Mouse (Mus musculus) thymus, postnatal 0 days (tissue): ENCODE measurements around the gene Parvb. TPM values are rescaled to one million over a fixed set of nuclear protein-coding genes. Genes with fewer than 3 reads are reported as not detected.
A peak's percentile ranks its signal among the peaks of the same experiment; 100 is the strongest.

Experiments used
- DNase-seq: peaks from one replicate; pipeline ENCODE4 v3.0.0-alpha.2; 2015; ENCODE audit warnings: low spot score
- polyA plus RNA-seq: library from polyadenylated mRNA; unstranded; fragments of >200 nt; fragmentation: Nextera tagmentation; extraction: Ambion mirVana; gene quantifications from 2 replicates; pipeline ENCODE4 v1.2.1, GENCODE M21; 2015

Gene Parvb
- polyA plus RNA-seq, 1 experiment from 2014 or later: 3.1 TPM

DNA sequence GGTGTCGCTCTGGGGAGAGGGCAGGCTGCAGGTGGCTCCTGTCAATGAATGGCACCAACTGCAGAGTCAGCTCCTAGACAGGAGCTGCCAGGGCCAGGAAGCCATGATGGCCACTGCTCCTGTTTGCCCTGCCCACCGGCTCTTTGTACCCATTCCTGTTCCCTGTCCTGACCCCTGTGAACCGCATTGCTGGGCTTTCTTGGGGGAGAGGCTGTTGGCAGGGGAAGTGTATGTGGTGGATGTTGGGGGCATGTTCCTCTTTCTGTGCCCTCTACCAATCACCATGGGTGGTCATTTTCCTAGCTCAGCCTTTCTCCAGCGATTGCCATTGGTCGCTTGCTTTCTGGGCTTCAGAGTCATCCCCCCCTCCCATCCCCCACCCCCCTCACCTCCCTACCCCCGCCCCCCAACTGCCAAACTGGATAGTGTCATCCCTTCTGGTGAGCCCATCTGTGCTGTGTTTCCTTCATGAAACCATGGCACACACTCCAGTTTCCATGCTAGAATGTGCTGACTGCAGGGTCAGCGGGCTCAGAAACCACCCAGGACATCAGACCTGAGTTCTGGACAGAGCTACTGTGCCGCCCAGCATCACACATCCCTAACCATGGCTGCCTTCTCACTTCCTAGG lies 89.8 kb downstream of the Parvb start:
- DNase-seq: no peak

DNA sequence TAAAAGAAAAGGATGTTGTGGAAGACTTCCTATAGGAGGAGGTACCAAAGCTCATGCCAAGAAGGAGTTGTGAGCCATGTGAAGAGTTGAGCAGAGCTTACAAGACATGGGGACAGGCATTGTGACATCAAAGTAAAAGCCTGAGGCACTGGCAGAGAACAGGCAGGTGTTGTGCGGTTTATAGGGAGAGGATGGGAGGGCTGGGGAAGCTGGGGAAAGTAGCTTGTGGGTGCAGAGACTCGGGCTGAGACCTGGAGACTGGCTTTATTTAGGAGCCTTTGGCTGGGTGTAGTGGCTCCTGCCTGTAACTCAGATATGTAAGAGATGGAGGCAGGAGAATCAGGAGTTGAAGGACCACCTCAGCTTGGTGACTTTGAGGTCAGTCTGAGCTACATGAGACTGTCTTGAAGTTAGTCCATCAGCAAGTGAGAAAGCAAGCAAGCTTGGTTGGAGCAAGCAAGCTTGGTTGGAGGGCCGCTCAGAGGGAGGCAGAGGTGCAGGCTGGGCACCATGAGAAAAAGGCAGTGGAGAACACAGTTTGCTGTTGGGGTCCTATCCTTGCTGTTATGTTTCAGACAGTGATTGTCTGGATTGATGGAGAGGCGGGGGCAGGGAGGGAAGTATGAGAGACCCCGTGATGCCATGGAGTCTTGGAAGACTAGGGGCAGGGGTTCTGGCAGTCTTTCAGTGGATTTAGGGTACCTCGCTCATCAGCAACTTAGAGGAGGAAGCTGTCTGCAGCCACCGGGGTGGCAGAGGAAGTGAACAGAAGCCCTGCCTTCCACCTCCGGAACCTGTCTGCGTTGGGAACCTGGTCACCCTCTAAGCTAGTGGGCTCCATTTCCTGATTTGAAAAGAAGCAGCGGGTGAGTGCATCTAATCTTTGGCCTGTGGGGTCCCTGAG lies 92.4 kb downstream of the Parvb start, which contains the start of gene Parvg:
Gene Parvg, plus strand, starts transcription at position 61 of the 904 bp plus-strand sequence.
- peak; percentile 70 for DNase-seq

DNA sequence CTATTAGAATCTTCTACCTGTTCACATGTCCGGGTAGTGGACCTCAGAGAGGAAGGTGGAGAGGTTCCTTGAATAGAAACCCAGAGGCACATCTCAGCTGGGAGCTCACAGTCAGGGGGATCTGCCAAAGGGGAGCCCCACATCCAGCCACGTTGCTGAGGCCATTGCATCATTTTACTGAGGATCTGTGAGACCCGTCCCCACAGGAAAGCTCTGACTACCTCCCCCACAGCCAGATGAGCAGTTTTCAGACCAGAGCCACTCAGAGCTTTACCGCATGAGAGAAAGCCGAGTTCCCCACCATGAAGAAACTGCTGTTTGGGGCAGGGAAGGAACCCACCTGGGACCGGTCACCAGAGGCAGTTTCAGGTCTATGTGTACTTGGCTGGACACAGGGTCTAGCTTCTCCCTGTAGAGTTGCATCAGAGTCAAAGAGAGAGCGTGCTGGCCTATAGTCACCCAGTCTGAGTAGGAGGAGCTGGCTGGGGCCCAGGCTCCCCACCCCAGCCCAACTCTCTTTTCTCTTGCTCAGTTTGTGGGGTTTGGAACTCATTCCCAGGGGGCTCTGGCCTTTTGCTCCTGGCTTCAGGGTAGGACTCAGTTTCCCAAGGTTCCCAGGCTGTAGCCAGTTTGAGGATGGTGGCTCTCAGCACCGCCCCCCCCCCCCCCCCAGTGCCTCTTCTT lies 93.2 kb downstream of the Parvb start:
- peak; percentile 37 for DNase-seq

DNA sequence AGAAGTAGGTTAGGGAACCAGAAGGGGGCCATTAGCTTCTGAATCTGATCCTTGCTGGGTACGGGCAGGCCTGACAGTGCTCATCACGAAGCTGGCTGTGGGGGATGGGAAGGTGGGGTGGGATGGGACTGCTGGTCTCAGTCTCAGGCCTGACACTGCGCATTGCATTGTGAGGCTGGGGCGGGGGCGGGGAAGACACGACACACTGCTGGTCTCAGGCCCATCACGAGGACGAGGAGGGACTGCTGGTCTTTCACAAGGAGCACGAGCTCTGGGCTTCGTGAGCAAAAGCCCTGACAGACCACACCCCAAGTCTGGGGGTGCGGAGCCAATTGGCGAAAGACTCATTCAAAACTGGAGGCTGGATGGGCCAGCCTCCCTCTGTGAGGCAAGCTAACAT lies 93.9 kb downstream of the Parvb start:
- DNase-seq: no peak

DNA sequence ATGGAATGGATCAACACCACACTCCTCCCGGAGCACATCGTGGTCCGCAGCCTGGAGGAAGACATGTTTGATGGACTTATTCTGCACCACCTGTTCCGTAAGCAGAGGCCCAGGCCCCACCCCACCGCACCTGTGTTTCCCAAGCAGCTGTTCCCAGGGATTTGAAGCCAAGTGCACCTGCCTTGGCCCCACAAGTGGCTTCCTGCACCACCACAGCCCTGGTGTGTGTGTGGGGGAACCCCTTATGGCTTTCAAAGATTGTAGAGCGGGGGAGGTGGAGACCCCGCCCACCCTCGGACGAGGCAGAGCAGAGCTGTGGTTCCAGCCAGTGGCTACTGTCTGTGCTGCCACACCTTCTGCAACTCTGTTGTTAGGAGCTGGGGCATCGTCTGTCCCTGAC lies 97.0 kb downstream of the Parvb start:
- no peak for DNase-seq

DNA sequence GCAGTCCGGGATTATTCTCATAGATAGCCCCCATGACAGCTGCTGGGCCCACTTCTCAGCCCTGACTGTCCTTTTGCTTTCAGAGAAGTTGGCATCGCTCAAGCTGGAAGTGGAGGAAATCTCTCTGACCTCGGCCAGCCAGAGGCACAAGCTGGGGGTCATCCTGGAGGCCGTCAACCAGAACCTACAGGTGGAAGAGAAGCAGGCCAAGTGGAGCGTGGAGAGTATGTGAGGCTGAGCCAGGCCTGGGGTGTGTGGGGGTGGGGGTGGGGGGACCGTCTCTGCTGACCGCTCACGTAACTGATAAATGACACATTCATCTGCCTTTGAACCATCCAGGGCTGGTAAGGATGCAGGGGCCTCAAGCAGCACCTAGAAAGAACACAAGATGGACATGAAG lies 98.1 kb downstream of the Parvb start:
- no peak for DNase-seq

DNA sequence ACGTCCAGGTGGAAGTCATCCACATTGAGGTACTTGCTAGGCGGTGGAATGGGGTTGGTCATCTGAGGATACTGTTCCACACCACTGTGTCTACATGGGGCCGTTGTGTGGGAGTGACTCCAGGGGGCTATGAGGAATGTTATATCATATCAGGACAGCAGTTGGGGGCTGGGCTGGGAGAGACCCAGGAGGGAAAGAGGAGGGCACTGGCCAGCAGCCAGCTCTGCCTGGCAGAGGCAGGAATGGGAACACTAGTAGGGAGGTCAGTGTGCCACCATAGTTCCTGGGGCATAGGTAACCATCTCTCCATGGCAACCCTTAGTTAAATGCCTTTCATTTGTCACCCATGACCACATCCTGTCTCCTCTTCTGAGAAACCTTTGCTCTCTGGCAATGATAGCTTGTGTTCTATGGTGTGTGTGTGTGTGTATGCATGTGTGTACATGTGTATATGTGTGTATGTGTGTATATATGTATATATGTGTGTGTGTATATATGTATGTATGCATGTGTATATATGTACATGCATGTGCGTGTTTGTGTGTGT lies 99.3 kb downstream of the Parvb start:
- DNase-seq: peak; percentile 77

DNA sequence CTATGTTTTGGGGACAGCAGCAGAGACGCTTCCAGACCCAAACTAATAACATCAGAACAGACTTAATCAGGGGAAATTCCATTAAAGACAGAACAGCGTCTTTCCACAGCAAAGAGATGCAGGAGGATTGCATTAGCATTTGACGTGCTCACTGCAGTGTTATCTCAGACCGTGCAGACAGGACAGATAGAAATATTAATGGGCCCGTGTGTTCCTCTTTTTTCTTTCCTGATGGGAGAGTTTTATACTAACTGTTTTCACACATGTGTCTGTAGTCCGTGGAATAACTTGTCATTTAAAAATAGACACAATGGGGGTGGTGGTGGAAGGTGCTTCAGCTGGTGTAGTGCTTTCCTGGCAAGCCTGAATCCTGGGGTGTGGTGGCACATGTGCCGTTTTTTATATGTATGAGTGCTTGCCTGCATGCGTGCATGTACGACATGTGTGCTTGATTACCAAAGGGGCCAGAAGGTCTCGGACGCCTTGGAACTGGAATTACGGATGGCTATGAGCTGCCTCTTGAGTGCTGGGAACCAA lies 104.5 kb downstream of the Parvb start:
- no peak for DNase-seq

DNA sequence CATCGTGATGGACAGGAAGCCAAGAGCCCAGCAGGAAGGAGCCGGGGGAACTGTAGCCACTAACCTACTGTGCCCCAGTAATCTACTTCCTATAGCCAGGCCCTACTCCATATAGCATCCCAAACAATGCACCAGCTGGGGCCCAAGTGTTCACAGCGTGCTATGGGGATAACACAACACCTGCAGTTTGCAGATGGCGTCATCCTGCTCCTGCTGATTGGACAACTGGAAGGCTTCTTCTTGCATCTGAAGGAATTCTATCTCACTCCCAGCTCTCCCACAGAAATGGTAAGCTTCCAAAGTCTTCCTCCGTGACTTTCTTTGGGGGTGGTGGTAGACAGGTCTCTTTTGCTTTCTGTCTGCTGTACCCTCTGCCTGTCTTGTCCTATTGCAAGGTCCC lies 105.8 kb downstream of the Parvb start:
- no peak for DNase-seq

DNA sequence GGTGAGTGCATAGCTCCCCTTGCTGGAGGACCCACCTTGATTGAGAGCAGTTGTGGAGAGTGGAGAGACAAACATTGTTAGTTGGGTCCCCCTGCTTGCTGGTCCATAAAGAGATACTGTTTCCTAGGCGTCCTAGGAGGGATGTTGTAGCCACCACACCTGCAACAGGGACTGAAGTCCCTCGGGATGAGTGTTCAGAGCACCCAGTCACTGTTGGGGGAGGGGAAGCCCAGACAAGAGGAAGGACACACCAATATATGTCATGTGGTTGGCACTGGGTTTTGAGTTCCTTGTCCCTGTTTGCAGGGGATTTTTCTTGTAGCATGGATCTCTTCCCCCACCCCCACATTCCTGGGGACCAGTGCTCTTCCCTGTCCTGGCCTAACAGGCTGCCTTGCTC lies 109.1 kb downstream of the Parvb start:
- no peak for DNase-seq

DNA sequence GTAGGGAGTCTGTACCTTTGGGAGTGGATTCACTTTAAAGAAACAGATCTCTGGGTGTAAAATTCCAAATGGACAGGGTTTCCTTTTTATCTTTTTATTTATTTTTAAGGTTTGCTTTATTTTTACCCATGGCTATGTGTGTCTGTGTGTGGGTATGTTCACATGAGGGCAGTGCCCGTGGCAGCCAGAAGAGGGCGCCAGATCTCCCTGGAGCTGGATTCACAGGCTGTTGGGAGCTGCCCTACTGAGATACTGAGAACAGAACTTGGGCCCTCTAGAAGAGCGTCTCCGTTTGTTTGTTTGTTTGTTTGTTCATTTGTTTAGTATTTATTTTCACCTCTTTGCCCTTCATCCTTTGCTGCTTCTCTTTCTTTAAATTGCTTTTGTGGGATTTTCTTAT lies 116.9 kb downstream of the Parvb start:
- DNase-seq: no peak

DNA sequence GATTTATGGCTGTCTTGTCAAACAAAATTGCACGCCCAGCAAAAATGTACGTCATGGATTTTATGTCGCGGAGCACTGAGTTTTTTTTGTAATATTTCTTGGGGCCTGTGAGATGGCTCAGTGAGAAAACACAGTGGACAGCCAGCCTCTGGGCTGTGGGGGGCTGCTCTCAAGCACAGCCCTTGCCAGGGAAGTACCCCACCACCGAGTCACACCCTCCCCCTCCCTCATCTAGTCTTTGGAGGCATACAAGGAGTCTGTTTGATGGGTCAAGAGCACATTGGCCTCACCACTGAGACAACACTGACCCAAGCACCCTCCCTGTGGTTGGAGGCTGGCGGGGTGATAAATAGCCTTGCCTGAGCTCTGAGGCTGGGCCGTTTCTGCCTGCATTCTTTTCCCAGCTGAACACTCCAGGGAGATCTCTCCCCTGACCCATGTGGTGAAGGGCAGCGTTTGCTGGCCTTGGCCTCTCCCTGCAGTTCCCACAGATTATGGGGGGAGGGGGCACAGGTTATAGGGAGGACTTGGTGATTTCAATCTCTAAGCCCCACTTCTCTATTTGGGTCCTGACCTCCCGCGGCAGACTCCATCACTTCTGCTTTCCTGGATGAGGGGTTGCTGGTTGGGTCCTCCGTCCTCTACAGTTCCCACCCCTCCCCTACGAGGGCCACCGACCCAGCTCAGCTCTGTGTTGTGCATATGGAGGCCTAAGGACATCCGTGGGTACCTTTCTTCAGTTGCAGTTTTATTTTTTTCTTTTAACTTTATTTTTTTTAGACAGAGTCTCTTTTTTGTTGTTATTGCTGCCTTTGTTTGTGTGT lies 118.3 kb downstream of the Parvb start:
- no peak for DNase-seq

DNA sequence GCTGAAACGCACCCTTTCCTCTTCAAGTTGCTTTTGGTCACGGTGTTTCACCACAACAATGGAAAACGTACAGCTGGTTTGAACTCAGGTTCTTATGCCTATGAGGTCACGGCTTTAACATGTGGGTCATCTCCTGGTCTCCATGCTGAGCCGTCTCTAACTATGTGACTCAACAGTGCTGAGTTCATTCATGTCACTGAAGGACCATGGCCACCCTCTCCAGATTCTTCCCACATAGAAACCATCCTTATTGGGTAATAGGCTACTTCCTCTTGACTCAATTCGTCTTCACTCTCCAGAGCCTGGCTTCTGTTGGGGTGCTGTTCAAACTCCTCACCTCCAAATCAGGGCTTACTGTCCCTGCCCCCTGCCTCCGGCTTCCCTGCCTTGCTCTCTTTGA lies 119.5 kb downstream of the Parvb start:
- DNase-seq: no peak

DNA sequence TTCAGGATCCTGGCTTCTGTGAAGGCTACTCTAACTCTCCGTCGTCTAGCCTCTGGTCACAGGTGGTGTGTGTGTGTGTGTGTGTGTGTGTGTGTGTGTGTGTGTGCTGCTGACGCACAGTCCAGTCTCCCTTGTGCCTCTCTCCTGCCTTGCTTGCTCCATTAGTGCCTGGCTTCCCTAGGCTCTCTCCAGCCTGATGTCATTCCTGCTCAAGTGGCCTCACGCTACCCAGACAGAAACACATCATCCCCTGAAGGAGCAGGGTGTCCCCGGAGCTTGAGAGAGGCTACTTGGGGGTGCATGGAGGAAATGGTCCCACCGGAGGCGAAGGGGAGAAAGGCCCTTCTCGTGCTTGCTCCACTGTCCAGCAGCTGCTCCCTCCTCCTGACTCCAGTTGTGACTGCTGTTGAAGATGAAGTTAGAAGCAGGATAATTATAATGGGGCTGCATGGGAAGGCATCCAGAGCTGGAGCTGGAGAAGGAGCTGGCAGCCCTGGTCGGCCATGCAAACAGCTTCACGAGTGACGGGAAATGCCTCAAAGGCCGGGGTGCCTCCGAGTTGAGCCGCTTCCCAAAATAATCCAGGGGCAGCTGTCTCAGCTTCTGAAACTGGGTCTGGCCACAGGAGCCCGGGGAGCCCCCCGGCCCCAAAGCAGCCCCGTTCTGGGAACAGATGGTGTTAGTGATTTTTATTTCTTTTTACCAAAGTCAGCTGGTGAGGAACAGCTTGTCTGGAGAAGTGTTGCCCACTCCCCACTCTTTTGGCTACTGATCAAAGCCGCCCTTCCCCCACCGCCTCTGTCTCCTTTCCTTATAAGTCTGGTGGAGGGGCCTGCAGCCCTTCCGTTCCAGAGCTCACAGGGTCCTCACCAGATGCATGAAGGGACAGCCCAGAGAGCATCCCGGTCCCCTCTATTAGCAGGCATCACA lies 120.3 kb downstream of the Parvb start:
- DNase-seq: no peak

DNA sequence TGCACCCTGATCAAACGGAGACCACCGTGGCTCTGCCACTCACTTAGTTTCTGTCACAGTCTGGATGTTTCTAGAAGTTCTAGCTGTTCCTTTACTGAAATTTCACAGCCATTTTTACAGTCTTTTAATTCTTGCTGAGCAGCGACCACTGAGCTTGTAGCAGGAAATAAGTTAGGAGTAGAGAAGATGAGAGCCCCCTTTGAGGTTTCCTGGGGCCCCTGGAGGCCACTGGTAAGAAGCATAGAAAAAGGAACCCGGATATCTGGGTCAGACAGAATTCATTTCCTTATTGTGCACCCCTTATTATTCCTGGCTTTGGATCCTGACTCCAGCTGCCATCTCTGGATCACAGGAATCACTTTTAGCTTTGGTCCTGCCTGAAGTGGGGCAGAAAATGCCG lies 123.2 kb downstream of the Parvb start:
- peak; percentile 72 for DNase-seq

DNA sequence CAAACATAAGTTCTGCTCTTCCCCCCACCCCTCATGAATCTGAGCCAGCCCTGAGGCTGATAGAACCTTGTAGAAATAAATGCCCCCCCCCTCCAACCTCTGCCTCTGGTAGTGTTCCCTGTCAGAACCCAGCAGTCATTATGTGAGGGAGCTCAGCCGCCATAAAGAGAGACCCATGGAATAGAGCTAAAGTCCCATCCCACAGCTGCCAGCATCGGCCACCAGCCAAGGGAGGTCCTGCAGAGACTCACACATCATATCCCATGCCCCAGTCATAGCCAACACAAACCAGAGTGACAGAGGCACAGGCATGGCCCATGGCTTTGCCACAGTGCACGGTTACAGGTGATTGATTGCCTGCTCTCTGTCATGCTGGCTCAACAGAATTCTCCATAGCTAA lies 132.9 kb downstream of the Parvb start:
- DNase-seq: no peak
